Mouse (Mus musculus) natural killer cell, adult 2 months (primary cell): Measurements from ENCODE around the gene Atp2b1.

ENCODE experiments used
- DNase-seq, 2 experiments: peaks; one replicate each; pipeline ENCODE4 v3.0.0; 2022; ENCODE audit warnings: low spot score in 2 of 2

Atp2b1 gene

GRCm38 (mm10) chr10:98913961-98914809 is at the start of gene Atp2b1:
Gene Atp2b1, plus strand, starts transcription at chr10:98914406.
- peak; percentile 92 to 96 for DNase-seq

DNA sequence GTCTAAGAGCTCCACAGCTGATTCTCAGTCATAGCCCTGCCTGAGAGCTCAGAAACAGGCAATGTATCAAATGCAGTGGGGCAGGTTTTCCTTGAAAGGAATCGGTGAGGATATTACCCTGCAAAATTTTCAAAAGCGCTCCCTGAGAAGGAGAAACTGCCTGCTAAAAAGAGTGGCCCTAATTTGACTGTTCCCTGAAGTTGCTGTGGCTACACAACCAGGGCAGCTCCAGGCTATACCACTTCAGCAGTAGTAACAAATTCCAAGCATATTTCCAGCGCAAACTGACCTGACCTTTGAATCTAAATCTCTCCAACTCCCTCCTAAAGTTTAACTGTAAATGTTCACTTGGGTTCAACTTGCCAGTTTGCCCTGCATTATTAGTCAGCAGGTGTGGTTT is 49.4 kb upstream of the Atp2b1 start:
- no peak for DNase-seq

- DNase-seq: no peak
These were observed 47.3 kb upstream of the Atp2b1 start for GRCm38 (mm10) chr10:98866836-98867370.

GRCm38 (mm10) chr10:98868351-98868908 is 45.8 kb upstream of the Atp2b1 start:
- no peak for DNase-seq

DNA sequence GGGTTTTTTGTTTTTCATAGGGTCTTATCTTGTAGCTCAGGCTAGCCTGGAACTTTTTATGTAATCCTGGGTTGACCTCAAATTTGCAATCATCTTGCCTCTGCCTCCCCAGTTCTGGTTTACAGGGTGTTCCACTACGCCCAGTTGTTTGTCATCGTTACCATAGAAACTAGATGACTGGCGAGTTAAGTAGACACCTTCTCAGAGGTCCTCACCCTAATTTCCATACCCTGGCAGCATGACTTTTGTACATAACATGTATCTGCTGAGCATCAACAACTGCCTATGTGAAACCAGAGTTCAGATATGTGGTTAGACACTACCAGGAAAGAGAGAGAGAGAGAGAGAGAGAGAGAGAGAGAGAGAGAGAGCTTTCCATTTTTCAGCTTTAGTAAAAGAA is 36.4 kb upstream of the Atp2b1 start:
- DNase-seq: peak; percentile 76 to 77

DNA sequence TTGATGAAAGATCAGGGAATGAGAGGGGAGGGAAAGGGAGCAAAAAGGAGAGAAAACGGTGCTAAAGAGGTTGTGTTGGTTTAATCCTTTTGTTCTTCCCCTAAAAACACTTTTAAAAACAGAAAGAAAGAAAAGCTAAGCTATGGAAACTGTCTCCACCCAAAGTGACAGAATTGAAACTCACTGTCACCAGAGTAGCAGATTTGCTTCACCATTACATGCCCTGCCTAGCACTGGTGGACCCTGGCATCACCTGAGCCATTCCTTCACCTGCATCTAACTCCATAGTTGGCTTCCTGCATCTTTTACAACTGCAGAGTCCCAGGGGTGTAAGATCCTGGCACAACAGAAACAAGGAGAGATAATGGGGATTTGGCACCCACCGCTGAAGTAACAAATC is 35.6 kb upstream of the Atp2b1 start:
- DNase-seq: no peak

DNA sequence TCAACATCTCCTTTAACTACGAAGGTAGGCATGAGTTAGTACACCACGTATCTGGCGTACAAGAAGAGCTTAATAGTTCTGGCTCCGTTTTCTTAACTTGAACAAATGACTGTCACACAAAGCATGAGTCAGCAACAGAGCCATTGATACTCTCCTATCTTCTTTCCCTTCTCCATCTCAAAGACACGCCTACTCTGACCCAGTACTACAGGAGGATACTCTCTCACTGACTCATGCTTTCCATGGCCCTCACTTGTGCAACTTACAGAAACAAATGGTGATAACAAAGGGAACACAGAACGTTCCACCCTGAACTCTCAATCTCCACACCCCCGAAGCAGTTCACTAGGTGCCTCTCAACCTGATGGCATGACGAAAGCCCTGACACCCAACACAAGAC is 34.1 kb upstream of the Atp2b1 start:
- peak in 1 of 2 experiments; percentile 4 for DNase-seq

- peak in 1 of 2 experiments; percentile 67 for DNase-seq
These were observed 33.5 kb upstream of the Atp2b1 start for GRCm38 (mm10) chr10:98880711-98881110.

DNA sequence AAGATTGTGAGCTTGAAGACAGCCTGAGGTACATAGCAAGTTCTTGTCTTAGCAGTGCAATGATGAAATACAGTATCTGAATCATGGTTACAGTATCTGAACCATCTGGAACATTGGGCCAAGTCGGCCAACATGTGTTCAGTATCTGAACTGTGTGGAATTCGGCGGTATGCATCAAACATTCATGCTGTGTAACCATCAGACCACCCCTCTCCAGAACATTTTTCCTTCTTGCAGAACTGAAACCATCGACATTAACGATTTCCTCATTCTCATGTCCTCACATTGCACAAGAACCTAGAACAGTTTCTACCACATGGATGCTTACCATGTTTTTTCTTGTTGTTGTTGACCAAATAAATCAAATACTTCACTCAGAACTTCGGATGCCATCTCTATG is 32.7 kb upstream of the Atp2b1 start:
- DNase-seq: no peak

DNA sequence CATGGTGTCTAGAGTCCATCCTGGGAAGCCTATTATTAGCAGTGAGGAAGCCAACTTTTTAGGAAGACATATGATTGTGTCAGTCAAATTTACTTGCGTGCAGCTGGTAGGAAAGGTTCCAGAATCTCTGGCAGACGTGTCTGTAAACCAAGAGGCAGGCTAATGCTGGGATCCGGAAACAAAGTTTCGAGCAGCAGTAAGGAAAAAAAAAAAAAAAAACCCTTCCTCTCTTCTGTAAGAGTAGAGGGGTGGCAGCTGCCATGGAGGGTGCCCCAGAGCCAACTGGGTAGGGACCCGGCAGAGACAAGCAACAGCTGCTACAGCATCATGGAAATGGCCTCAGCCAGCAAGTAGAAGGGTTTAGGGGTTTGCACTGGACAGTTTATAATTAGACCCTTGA is 31.6 kb upstream of the Atp2b1 start:
- DNase-seq: no peak

DNA sequence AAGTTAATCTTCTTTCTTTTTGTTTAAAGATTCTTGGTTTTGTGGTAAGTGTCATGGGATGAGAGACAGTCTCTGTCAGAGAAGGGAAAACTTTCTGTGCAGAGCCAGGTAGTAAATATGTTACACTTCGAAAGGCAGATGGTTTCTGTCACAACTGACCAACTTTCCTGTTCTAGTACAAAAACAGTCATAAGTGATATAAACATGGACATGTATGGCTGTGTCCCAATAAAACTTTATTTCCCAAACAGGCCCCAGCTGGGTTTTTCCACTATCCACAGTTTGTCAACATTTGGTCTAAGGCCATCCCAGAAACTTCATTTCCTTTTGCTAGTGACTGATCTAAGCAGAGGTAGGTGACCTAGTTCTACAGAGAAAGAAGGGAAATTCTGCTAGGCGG is 29.8 kb upstream of the Atp2b1 start:
- DNase-seq: no peak

DNA sequence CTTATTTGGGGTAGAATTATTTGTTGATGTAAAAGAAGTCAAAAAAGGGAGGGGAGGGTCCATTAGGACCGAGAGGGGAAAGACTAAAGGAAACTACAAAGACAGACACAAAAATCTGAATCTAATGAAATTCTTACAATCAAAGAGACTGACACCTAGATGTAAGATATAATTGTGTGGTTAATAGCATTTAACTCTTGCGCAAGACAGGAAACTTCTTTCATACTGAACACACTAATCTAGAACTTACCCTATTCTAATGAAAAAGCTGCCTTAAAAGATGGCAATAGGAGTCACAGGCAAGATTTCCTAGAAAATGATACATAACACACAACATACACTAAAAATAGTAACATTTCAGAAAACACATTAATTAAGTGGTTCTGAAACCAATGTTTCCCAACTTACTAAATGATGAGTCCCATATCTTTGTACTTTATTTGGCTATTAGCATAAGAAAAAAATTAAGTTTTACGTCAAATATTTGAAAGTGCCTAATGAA is 27.4 kb upstream of the Atp2b1 start:
- no peak for DNase-seq

GRCm38 (mm10) chr10:98891361-98891760 is 22.8 kb upstream of the Atp2b1 start:
- no peak for DNase-seq

DNA sequence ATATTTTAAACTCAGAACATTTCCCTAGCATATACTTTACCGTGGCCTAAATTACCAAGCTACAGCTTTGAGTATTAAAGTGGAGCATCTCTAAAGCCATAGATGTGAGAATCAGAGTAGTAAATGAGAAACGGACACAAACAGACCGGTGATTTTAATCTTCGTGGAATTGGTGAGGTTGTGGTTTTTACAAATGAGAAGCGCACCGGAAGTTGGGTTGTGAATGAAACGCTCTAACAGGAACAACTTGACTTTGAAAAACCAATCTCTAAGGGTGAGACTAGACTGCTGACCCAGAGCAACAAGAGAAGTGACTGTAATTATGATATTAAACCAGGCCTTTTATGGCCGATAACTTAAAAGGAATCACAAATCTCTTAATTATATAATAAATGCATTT is 16.7 kb upstream of the Atp2b1 start:
- DNase-seq: no peak

DNA sequence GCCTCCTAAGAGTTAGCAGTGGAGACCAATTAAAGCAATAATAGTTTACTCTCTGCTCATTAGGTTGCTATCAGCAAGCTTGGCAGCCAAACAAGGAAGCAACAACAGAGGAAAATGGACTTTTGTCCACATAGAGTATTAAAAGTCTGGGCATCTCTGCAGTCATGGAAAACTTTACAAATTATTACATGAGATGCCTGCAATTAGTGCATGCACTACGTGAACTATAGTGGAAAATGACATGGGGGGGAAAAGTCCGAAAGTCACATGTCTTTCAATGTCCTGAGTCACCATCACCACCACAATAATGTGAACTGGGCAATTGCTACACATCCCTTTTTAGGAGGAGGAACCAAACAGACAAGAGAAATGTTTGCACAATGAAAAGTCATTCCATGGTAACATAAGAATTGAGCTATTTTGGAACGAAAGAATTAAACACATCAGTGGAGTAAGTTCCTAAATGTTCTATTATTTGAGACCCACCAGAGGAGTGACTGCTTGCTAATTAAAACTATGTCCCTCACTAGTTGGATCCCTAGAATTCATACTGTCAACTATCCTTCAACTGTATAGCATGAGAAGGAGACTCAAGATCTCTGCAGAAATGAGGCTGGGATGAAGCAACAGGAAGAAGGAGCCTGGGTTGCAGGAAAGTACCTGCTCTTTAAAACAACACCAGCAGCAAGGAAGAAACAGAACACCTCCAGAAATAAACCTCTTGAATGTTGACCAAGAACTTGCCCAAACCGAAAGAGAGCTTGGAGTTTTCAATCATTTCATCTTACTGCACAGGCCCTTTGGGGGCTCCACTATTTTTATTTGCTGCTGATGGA is 16.1 kb upstream of the Atp2b1 start:
- no peak for DNase-seq

DNA sequence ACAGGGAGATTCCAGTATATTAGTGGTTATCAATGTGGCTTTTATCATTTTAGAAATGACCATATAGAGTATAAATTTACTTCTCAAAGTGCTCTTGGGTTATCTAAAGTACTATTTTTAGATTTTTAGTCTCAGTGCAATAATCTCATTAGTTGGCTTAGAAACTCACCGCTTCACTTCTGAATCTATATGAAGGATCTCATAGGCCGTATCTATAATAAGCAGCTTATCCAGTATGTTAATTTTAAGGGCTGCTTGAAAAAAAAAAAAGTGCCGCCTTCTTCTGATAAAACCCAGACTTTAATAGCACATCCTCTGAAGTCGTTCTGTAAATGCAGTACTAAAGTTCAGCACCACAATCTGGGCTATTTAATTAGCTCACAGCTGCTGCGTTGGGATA is 12.7 kb upstream of the Atp2b1 start:
- DNase-seq: no peak

DNA sequence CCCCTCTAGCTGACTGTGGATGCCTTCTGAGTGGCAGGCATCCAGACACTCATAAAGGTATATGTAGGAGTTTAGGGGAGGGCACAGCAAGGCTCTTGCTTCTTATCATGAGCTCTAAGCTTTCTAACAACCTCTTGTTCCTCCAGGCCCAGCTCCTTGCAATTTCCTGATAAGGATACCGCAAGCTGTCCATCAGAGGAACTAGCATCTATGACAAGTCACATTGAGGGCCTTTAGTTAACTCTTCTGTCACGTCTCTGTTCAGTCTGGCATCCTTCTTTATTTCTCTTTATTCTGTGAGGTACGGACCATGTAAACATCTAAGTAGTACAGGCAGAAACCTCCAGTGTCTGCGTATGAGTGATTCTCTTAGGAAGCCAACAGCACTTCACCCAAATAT is 8.2 kb upstream of the Atp2b1 start:
- DNase-seq: no peak

DNA sequence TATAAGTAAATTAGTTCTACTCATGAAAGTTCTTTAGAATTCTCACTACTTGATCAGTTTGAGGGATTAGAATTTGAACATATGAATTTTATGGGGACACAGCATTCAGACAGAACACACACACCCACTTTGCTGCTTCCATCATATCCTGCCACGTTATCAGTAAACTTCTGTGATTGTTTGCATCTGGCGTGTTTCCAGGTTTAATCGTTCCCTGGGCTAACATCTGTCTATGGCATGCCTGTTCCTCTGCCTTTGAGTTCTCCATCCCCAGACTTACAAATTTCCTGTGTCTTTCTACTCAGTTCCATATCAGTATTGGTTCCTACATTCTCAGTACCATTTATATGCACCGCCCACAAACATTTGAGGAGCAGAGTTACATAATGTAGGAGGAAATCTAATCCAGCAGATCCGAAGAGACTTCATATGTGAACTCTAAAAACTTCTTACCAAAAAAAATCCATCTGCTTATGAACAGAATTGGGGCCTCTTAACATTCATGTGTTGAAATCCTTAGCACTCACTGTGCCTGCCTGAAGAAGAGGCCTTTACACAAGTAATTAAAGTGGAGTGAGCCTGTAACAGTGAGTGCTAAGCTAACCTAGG is 7.2 kb upstream of the Atp2b1 start:
- DNase-seq: no peak

GRCm38 (mm10) chr10:98913610-98913960 is 621 bp upstream of the Atp2b1 start:
- DNase-seq: no peak

DNA sequence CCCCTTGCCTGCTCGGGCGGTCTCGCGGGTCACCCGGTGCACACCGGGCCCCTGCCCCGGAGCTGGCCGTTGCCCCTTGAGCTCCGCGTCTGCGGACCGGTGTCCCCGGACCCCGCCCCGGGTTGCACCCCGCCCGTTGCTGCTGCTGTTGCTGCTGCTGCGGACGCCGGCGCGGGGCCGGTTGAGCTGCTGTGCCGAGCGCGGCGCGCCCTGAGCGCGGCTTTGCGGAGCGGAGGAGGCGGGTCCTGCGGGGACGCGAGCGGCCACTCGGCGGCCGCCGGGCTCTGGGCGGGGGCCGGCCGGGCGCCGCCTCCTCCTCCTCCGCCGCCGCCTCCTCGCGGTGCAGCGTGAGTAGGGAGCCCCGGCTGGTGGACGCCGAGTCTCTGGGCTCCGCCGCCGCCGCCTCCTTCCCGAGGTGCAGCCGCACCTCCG is 620 bp downstream of the Atp2b1 start:
- peak; percentile 69 to 79 for DNase-seq

DNA sequence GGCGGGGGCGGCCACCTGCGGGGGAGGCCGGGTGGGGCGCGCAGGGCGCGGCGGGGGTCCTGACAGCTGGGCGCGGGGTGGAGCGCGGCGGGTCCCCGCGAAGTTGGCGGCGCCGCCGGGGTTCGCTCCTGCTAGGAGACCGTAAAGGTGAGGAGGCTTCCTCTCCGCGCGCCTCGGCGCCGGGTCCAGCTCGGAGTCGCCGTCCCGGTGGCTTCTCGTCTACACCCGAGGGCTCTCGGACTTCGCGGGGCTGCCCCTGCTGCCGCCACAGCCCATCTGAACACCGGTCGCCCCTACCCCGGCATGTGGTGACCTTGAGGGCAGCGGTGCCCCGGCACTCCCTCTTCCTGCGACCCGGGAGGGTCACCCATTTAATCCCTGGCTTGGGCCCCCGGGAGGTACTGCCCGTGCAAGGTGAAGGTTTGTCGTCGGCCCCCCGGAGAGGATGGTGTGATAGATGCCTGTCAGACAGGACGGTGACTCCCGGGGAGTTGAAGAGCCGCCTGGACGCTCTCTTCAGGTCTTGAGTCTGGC is 1.3 kb downstream of the Atp2b1 start:
- peak; percentile 23 to 32 for DNase-seq
